Mouse (Mus musculus) E14TG2a.4 (cell line): ENCODE data around the gene BC030499.

Experiments
- CTCF ChIP-seq: conservative IDR thresholded peaks from 2 replicates; pipeline ENCODE4 v1.5.1; 2014; ENCODE audit warnings: low read length
- NANOG ChIP-seq: IDR thresholded peaks from 2 replicates; pipeline ENCODE4 v1.6.1; 2014; ENCODE audit warnings: borderline replicate concordance, low read length, mixed read lengths
- POU5F1 ChIP-seq: IDR thresholded peaks from 2 replicates; pipeline ENCODE4 v1.6.1; 2014; ENCODE audit warnings: low read length, borderline replicate concordance

DNA sequence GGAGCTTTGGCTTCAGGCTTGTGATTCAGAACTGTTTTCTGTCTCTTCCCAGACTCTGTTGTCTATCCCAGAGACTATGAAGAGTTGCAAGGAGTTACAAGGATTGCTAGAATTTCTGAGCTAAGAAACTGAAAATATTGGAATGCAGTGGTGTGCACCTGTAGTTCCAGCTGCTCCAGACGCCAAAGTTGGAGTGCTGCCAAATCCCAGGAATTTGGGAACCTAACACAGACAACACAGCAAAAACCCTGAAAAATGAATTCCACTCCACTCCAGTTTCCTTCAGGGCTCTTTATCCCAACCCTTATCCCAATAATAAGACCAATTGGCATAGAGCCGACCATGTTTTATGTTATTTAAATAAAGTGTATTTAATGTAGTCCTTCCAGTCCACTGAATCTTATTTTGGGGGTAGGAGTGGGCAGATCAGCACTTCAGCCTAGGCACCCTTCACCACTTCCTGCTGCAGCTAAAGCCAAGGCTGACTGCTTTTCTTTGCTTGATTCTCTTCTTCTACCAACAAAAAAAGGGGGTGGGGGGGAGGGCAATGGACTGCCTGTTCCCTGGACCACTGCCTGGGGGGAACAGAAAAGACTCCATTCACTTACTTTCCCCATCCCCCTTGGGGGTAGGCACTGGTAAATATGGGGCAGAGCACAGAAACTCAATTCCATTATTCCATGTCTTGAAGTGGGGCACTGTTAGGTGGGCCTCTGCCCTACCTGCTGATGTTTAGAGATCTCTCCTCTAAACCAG, 31.6 kb downstream of the BC030499 start:
- TF ChIP-seq CTCF, result no peak
- TF ChIP-seq NANOG, result no peak
- no peak for TF ChIP-seq POU5F1
